Mouse (Mus musculus) right cerebral cortex, adult 18-20 months (tissue): ENCODE results near the gene Sox15.

Source experiments
- DNase-seq: peaks from one replicate; pipeline ENCODE4 v3.0.0; 2022; ENCODE audit warnings: mixed read lengths

Gene Sox15

DNA sequence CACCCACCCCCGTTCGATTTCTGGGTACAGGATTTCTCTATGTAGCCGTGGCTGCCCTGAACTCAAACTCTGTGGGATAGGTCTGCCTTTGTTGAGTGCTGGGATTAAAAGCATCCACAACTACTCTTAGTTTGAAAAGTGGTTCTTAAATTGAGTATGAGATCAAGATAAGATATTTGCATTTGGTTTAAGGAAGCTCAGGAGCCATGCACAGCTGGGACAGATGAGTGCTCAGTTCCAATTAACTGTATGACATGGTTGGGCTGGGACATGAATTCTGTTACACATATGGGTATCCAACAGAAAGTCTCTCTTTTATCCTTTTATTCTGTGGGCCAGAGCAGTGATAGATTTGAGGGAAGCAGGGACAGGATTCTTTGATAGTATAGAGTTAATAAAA is 19.6 kb upstream of the Sox15 start:
- DNase-seq, result no peak

GRCm38 (mm10) chr11:69645860-69646259 is 9.3 kb upstream of the Sox15 start:
- DNase-seq, result no peak

DNA sequence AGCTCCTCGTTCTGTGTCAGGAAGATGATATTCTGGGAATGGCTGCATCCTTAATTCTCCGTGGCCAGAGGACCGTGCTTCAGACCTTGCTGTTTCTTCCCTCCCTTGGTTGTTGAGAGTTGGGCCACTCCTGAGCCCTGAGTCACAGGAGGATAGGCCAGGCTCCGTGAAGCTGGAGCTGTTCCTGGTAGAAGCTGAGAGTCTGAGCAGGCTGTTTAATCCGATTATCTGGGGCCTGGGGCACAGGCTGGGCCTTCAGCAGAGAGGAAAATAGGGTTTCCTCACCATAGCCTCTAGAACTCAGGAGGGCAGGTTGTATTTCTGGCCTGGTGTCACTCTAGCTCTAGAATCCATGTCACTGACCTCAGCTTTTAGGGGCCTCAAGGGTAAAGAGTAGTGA is 1.7 kb upstream of the Sox15 start:
- DNase-seq, result no peak

GRCm38 (mm10) chr11:69654760-69655159 is 354 bp upstream of the Sox15 start:
- no peak for DNase-seq

- no peak for DNase-seq
Observed at GRCm38 (mm10) chr11:69656065-69656455, 946 bp downstream of the Sox15 start.

GRCm38 (mm10) chr11:69656617-69657461 is 1.7 kb downstream of the Sox15 start:
- DNase-seq, result no peak

DNA sequence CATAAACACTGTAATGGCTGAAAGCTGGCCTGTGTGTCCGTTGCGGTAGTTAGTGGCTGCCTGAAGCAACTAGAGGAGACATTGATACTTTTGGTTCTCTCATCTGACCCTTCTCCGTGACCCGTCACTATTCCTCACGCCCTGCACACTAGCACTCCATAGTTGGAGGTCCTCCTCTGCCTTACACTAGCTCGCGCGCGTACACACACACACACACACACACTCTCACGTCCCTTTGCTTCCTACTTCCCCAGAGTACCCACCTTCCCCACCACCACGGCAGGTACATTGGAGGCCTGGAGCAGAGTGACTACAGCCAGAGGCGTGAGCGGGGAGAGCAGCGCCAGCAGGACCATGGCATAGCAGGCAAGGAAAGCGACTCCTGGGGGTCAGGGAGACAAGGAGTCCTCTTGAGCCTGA is 2.4 kb downstream of the Sox15 start:
- DNase-seq, result no peak

DNA sequence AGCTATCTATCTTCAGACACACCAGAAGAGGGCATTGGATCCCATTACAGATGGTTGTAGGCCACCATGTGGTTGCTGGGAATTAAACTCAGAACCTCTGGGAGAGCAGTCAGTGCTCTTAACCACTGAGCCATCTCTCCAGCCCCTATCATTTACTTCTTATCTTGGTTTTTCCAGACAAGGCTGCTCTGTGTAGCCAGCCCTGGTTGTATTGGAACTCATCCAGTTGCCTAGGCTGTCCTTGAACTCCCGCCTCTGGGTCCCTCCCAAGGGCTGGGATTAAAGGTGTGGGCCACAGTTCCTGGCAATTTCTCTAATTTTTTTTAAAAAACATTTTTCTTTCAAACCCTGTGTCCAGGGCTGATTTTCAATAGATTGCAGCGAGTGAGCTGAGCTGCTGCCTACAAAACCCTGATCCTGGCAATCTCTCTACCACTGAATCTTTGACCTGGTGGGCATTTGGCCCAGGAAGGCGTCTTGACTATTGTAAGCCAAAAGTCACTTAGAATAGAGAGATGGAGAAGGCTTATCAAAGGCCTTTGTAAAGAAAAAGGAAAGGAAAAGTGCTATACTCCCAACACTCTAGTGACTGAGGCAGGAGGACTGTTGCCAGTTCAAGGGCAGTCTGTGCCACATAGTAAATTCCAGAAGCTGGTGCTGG is 6.2 kb downstream of the Sox15 start:
- no peak for DNase-seq

DNA sequence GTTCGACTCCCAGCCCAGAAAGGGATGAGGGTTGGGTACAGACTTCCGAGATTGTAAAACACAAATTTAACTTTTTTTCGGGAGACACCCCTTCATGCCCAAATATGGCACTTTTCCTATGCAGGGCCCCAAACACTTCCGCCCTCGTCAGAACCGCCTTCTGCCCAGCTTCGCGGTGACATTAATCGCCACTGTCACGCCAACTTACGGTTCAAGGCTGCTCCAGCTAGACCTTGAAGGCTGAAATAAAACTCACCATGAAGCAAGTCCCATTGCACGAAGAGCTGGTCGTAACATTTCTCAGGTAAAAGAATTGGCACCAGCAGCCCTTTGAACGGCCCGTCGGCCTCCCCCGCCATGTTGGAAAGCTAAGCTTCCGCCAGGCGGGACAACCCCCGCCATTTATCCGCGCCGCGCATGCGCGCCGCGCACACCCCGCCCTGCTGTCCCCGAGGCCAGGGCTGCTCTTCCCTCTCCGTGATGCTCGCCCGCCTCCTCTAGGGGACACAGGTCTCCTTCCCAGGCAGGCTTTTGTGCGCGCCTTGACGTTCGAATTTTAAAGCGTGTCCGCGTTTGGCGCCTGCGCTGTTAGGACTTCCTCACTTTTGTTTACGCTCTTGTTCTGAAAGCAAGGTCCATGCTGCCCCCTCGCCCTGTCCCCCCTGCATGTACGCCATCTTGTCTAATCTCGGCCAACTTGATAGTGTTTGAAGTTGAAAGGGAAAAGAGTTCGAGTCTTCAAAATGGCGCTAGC is 7.3 kb downstream of the Sox15 start, which contains the start of gene Mpdu1:
Mpdu1 (minus strand) TSS at position 430 of the 754 bp plus-strand sequence.
- DNase-seq, result peak; percentile 97

DNA sequence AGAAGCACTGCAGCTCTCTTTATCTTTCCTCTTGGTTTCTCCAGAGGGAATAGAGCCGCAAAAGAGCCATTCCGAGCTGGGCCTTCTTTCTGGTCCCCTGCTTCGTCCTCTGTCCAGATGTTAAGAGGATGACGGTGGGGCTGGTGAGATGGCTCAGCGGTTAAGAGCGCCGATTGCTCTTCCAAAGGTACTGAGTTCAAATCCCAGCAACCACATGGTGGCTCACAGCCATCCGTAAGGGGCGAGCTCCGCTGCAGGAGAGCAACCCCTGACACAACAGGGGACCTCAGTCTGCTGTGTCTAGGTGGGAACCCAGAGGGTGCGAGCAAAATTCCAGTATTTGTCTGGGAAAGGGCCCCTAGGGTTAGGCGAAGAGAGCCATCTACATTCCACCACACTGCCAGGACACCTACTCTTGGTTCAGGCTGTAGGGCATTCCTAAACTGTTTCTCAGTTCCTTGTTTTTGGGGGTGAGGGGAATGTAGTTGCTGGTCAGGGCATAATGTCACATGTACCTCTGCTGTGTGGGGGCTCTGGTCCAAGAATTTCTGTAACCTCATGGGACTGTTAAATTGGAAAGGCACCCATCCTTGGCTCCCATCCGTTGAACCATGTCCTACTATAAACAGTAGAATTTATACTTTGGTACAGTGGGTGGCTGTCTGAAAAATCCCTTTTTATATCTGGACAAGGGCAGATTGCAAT is 8.0 kb downstream of the Sox15 start:
- DNase-seq, result no peak

DNA sequence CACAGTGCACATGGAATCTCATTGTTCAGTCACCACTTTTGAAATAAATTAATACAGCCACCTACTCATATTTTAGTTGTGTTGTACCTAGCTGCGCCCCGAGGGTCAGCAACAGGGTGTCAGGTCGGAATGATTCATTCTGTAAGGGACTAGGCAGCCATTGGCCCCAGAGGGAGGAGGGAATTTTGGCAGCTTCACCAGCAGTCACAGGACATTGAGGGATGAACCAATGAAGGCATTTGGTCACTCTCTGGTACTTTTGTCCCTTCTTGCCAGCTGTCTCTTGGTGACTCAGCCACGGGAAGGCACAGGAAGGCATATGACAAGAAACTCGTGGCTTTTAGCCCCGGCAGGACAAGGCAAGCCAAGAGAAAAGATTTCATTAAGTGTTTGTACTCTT is 8.7 kb downstream of the Sox15 start:
- DNase-seq, result no peak

- DNase-seq, result no peak
Observed at GRCm38 (mm10) chr11:69664841-69665240, 9.7 kb downstream of the Sox15 start.

DNA sequence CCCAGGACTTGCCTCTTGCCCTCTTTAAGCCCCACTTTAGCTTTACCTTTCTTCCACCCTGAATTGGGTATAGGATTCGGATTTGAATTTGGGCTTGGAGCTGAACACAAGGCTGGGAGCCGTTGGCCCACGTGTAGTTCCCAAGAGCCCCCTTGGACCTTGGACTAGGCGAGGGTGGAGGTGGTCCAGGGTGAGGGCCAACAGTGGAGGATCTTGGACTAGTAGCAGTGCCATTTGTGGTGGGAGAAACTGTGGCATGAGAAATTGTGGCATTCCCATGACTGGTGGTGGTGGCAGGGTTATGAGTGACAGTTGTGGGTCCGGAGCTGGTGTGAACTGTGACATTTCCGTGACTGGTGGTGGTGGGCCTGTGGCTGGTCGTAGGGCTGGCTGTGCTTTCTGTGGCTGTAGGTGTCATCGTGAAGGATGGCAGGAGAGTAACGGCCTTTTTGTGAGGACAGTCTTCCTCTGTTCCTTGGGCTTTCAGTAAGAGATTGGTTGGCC is 10.4 kb downstream of the Sox15 start:
- no peak for DNase-seq

GRCm38 (mm10) chr11:69665961-69666664 is 11.0 kb downstream of the Sox15 start, which contains the start of gene Cd68:
Cd68 (minus strand) TSS chr11:69666153.
- peak; percentile 78 for DNase-seq

DNA sequence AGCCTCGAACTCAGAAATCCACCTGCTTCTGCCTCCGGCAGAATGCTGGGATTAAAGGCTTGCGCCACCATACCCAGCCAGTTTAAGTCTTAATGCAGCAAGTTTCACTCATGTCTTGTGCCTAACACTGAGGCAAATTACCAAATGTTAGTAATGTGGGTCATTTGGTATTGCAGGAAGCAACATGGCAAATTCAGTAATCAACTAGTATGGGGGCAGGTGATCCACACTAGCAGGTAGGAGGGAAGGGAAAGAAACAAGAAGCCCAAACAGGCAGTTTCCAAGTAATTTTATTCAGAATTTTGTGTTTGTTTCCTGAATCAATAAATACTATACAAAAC is 11.5 kb downstream of the Sox15 start:
- no peak for DNase-seq

- DNase-seq, result peak; percentile 91
Observed at GRCm38 (mm10) chr11:69670786-69671725, 15.9 kb downstream of the Sox15 start.

- DNase-seq, result no peak
Observed at GRCm38 (mm10) chr11:69671726-69672124, 16.6 kb downstream of the Sox15 start.

GRCm38 (mm10) chr11:69672211-69672706 is 17.1 kb downstream of the Sox15 start, which contains the start of gene Eif4a1:
Eif4a1 (minus strand) TSS chr11:69672423.
- peak; percentile 100 for DNase-seq

- DNase-seq, result no peak
Observed at GRCm38 (mm10) chr11:69679144-69679543, 24.0 kb downstream of the Sox15 start.

DNA sequence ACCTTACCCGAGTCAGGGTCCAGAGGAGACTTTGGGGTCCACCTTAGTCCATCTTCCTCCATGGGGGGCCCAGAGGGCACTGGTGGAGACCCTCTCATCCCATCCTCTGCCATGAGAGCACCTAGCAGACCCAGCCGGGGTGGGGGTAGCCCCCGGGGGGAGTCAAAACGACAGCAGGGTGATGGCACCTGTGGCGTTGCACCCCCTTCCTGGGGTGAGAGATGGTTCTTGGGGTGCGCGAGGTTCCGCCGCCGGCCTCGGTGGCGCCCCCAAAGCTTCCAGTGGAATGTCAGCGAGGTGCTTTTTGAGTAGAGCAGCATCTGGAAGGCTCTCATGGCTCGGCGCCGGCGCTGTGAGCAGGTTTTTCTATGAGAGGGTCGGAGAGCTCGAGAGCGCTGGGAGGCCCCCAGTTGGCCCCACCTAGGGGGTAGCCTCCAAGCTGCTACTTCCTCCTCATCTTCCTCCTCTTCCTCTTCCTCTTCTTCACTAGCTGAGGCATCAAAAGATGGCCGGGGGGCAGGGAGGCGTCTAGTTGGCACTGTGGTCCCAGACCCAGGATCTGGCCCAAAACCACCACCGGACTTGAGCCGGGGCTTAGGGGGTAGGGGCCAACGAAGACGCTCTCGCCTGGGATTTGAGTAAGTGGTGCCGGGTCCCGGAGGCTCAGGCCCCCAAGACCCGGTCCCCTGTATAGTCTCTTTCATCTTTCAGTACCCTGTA is 25.2 kb downstream of the Sox15 start:
- no peak for DNase-seq
